Mouse (Mus musculus) erythroblast, embryonic 14.5 days (primary cell): Measurements from ENCODE around the gene Ripk1.

ENCODE experiments used
- GATA1 ChIP-seq: IDR thresholded peaks from 2 replicates; pipeline ENCODE4 v1.6.1; 2012; ENCODE audit warnings: low read length, inconsistent platforms, mixed read lengths
- TAL1 ChIP-seq: IDR thresholded peaks from 3 replicates; pipeline ENCODE4 v1.6.1; 2012; ENCODE audit warnings: low read length, inconsistent platforms, mixed read lengths

DNA sequence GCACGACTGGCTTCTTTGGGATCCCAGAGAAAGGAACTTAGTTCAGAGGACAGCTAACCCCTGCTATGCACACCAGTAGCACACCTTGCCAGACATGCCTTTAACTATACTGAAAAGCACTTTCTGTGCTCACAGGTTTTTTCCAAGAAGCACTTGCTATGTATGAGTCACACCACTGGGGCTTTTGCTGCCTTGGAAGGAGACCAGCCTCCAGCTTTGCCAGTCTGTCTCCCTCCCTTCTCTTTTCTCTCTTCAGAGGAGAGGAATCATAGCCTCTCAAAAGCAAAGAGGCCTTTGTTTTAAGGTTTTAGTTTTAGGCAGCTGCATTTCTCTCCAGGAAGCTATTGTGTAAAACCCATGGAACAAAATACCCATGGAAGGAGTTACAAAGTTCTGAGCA lies 64.2 kb downstream of the Ripk1 start:
- TF ChIP-seq GATA1 = no peak
- no peak for TF ChIP-seq TAL1
